Mouse (Mus musculus) cerebellum, adult 11-12 months (tissue): Measurements from ENCODE around the gene Slc52a3.
A peak's percentile ranks its signal among the peaks of the same experiment; 100 is the strongest.

ENCODE experiments used
- DNase-seq: peaks from one replicate; pipeline ENCODE4 v3.0.0; 2022

Gene Slc52a3

GRCm38 (mm10) chr2:151996229-151997189 is at the start of gene Slc52a3:
Gene Slc52a3 (plus strand): TSS chr2:151996511.
- DNase-seq, result peak; percentile 48

- no peak for DNase-seq
These were observed 48.7 kb upstream of the Slc52a3 start for GRCm38 (mm10) chr2:151947617-151948016.

- no peak for DNase-seq
These were observed 48.0 kb upstream of the Slc52a3 start for GRCm38 (mm10) chr2:151948311-151948710.

- no peak for DNase-seq
These were observed 47.1 kb upstream of the Slc52a3 start for GRCm38 (mm10) chr2:151949082-151949774.

GRCm38 (mm10) chr2:151953665-151954064 is 42.6 kb upstream of the Slc52a3 start:
- no peak for DNase-seq

GRCm38 (mm10) chr2:151956500-151957137 is 39.7 kb upstream of the Slc52a3 start:
- no peak for DNase-seq

GRCm38 (mm10) chr2:151959274-151959673 is 37.0 kb upstream of the Slc52a3 start:
- no peak for DNase-seq

- DNase-seq, result no peak
These were observed 34.8 kb upstream of the Slc52a3 start for GRCm38 (mm10) chr2:151961284-151962196.

- DNase-seq, result peak; percentile 89
These were observed 33.8 kb upstream of the Slc52a3 start for GRCm38 (mm10) chr2:151962474-151962873.

- DNase-seq, result peak; percentile 30
These were observed 33.0 kb upstream of the Slc52a3 start for GRCm38 (mm10) chr2:151963319-151963718.

- DNase-seq, result no peak
These were observed 32.3 kb upstream of the Slc52a3 start for GRCm38 (mm10) chr2:151964052-151964451.

GRCm38 (mm10) chr2:151967176-151967750 is 29.0 kb upstream of the Slc52a3 start:
- DNase-seq, result no peak

GRCm38 (mm10) chr2:151967792-151968191 is 28.5 kb upstream of the Slc52a3 start:
- no peak for DNase-seq

- no peak for DNase-seq
These were observed 27.9 kb upstream of the Slc52a3 start for GRCm38 (mm10) chr2:151968451-151968850.

- no peak for DNase-seq
These were observed 27.3 kb upstream of the Slc52a3 start for GRCm38 (mm10) chr2:151968986-151969385.

GRCm38 (mm10) chr2:151969396-151969795 is 26.9 kb upstream of the Slc52a3 start:
- no peak for DNase-seq

GRCm38 (mm10) chr2:151970191-151971172 is 25.8 kb upstream of the Slc52a3 start:
- peak; percentile 46 for DNase-seq

- DNase-seq, result no peak
These were observed 24.6 kb upstream of the Slc52a3 start for GRCm38 (mm10) chr2:151971748-151972147.

GRCm38 (mm10) chr2:151972880-151973594 is 23.3 kb upstream of the Slc52a3 start:
- DNase-seq, result peak; percentile 40
